Mouse (Mus musculus) CD8-positive naive resting alpha-beta T cell, adult 57 days (primary cell): ENCODE measurements around the gene Slc7a9. TPM values are rescaled to one million over a fixed set of nuclear protein-coding genes. Genes with fewer than 3 reads are reported as not detected.

Experiments used
- total RNA-seq: library from RNA; stranded (reverse); gene quantifications from one replicate; pipeline ENCODE4 v1.2.4, GENCODE M21; 2023

Slc7a9 gene
- total RNA-seq, result not detected

DNA sequence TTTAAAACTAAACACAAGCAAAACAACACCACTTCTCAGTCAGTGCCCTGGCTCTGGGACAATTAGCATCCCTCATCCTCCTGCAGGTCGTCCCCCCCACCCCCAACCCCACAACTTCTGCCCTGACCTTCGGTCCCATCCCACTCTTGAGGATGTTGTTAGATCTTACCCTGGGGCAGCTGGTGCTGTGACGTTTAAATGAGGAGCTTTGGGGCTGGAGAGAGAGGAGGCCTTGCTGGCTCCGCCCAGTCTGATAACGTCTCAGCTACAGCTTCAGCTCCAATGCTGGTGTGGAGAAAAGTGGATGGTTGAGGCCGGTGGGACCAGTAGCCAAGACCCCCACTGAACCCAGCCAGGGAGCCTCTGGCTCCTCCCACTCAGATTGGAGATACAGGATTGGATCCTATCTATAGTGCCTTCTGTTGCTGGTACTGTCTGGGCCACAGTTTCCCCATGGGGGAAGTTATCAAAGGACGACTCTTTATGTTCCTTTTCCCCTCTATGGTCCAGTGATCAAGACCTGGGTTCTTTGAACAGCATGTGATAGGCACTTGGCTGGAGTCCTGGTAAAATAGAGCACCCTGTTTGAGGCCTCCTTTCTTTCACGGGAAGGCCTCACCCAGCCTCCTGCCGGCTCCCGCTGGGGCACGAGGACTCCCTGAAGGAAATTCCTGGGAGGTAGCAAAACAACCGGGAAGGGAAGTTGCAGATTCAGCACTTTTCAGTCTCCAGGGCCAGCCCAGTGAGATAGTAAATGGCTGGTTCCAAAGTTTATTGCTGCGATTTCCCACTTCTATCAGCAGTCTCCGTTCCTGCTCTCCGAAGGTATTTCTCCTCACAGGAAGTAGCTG, at the start of gene Slc7a9:
TSS of gene Slc7a9 (plus strand) at position 801 of the 851 bp plus-strand sequence.

Other genes with a start within 250 kb of the Slc7a9 start
- gene Lrp3, start 233.3 kb upstream of the Slc7a9 start, total RNA-seq, result not detected
- gene Gpatch1, start 130.4 kb upstream of the Slc7a9 start, total RNA-seq, result 17.6 TPM
- gene Rhpn2, start 114.6 kb upstream of the Slc7a9 start, total RNA-seq, result not detected
- 12.8 TPM for gene Faap24, start 52.0 kb upstream of the Slc7a9 start, total RNA-seq
- 8.3 TPM for gene Cep89, start 51.8 kb upstream of the Slc7a9 start, total RNA-seq
- gene Tdrd12, start 88.9 kb downstream of the Slc7a9 start, total RNA-seq, result not detected
- 20.5 TPM for gene Nudt19, start 107.5 kb downstream of the Slc7a9 start, total RNA-seq
- gene Rgs9bp, start 136.8 kb downstream of the Slc7a9 start, total RNA-seq, result 0.15 TPM
- 43.8 TPM for gene Ankrd27, start 137.4 kb downstream of the Slc7a9 start, total RNA-seq
- gene Pdcd5, start 198.7 kb downstream of the Slc7a9 start, total RNA-seq, result 49.2 TPM